Mouse (Mus musculus): ENCODE measurements around the gene Dld. TPM values are rescaled to one million over a fixed set of nuclear protein-coding genes. Genes with fewer than 3 reads are reported as not detected.

Gene Dld
- 1.9 and 2.9 TPM in 2 replicates for polyA plus RNA-seq (2012; rRNA removed)

GRCm38 (mm10) chr12:31350944-31351928, at the start of gene Dld:
Dld (minus strand) TSS chr12:31351453.

GRCm38 (mm10) chr12:31390571-31390970, 39.3 kb upstream of the Dld start, which contains the start of gene Slc26a3:
Slc26a3 (plus strand) TSS chr12:31390871.

Other genes starting within 250 kb of the Dld start
- not detected in 2 replicates for gene Gm6993, start 110.7 kb downstream of the Dld start, polyA plus RNA-seq (2012; rRNA removed)
- gene Lamb1, start 86.2 kb downstream of the Dld start, polyA plus RNA-seq (2012; rRNA removed), result 7.4 and 9.5 TPM in 2 replicates
- 0.10 TPM in 1 of 2 replicates, not detected in the other for gene Slc26a3, start 39.4 kb upstream of the Dld start, polyA plus RNA-seq (2012; rRNA removed)
- 0.87 and 2.0 TPM in 2 replicates for gene Cbll1, start 148.2 kb upstream of the Dld start, polyA plus RNA-seq (2012; rRNA removed)
- gene Slc26a4, start 208.5 kb upstream of the Dld start, polyA plus RNA-seq (2012; rRNA removed), result 0.03 TPM in 1 of 2 replicates, not detected in the other